Mouse (Mus musculus) kidney, adult 9 months (tissue): Measurements from ENCODE around the gene Cdh4.

Source experiments
- DNase-seq: peaks from one replicate; pipeline ENCODE4 v3.0.0; 2022

The Cdh4 gene

GRCm38 (mm10) chr2:179601167-179601566 is 158.9 kb downstream of the Cdh4 start:
- no peak for DNase-seq

- no peak for DNase-seq
Measured at GRCm38 (mm10) chr2:179604746-179605145, 162.5 kb downstream of the Cdh4 start.

DNA sequence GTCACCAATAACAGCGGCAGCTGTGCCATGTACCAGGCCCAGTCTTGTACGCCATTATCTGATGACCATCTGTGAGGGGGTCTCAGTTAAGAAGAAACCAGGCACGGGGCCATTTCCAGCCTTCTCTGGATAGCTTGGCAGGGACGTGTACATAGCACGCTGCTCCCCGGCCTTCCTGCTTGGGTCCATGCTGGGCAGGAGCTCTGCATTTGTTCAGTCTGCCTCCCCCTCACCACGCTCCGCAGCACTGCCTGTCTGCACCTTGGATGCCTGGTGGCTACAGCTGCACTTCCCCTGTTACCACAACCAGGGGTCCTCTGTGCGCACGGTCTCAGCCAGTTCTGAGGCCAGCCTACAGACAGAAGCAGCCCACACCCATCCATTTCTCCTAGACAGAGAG is 163.0 kb downstream of the Cdh4 start:
- no peak for DNase-seq

- DNase-seq = no peak
Measured at GRCm38 (mm10) chr2:179606341-179606740, 164.1 kb downstream of the Cdh4 start.

DNA sequence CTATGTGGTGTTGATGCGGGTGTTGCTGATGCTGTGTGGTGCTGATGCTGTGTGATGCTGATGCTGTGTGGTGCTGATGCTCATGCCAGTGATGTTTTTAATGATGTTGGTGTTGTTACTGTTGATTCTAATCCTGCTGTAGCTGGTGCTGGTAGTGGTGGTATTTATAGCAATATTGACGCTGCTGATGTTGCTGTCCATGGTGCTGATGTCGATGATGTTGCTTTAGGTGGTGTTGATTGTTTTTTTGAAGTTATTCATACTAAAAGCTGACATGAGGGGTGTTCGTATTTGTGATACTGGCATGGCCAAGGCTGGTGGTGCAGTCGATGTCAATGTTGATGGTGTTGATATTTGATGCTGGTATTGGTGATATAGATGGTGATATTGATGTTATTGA is 173.7 kb downstream of the Cdh4 start:
- DNase-seq = peak; percentile 4

DNA sequence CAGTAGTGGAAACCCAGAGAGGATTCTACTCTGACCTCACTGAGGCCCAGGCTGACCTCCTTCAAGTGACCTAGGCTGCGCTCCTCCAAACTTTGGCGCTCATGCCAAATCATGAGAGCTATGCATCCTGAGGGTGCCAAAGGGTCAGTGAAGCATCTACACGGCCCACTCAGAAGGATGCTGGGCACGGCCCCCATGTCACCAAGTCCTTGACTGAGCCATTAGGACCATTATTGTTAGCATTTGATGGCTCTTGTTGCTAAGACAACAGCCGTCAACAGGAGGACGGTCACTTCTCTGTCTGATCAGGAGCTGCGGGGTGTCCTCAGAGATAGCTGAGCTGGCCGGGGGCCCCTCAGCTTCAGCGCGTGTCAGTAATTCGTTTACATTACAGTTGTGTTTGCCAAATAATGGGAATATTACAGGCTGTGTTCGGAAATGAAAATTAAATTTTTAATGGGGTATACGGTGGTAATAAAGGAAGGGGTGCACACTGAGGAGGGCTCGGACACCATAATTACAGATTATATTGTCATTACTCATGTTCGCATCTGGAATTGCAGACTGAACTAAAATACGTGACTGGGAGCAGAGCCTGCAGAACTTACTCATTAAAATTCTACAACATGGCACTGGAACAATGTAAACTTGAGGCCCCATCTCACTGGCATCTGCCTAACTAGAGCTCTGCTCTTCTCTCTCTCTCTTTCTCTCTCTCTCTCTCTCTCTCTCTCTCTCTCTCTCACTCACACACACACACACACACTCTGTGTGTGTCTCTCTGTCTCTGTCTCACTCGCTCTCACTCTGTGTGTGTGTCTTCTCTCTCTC is 181.6 kb downstream of the Cdh4 start:
- DNase-seq = no peak

DNA sequence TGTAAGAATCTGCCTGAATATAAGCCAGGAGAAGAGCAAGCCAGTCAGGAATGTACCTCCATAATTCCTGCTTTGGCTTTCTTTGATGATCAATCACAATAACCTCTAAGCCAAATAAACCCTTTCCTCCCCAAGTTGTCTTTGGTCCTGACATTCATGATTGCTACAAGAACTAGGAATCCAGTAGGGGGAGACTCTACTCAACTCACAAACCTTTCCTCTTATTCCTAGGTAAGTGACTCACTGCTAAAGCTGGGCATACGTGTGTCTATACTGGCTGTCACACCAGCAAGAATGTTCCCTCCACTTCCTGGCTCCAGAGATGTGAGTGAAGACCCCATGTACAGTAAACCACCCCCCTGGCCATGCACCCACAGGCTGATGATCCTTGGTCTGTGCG is 185.3 kb downstream of the Cdh4 start:
- DNase-seq = no peak

DNA sequence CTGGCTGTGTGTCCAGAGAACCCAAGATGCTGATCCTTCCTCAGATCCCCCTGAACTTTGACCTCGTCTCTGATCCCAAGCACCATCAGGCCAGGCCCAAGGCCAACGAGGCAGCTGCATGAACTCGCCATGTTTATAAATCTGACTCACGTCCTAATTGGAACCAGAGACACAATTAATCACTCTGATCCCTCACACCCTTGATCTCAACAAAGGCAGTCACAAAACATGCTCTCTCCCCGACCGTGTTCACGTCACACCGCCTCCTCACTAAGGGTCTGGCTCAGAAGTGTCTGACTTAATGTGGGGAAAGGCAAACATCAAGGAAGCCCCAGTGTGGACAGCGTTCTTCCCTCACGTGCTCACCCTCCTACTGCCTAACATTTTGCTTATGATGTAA is 188.5 kb downstream of the Cdh4 start:
- DNase-seq = no peak

GRCm38 (mm10) chr2:179640576-179641301 is 198.5 kb downstream of the Cdh4 start:
- no peak for DNase-seq

DNA sequence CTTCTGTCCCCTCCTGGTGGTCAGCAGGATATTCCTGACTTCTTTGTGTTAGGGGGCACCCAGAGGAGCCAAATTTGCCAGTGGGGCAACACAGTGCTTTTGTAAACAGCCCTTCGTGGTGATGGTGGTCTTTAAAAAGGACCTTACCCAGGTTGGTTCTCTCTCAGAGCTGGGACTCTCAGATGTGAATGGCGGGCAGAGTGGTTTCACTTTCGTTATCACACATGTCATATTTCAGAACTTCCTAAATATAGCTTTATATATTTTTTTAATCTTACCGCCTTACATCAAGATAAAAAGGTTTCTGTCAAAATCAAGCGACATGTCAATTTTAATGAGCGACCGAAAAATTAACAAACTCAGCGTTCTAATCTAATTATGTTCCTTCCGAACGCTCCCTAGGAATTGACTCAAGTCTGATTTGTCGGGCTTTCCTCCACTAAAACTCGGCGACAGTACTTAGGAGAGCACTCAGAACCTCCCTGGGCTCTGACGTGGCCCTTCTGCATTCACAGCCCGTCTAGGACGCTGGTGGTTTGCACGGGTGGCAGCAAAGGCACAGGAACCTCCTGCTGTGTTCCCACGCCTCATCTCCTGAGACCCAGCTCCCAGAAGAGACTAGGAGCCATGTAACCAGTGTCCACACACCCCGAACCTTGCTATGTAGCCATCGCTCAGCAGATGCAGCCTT is 206.5 kb downstream of the Cdh4 start:
- DNase-seq = no peak

DNA sequence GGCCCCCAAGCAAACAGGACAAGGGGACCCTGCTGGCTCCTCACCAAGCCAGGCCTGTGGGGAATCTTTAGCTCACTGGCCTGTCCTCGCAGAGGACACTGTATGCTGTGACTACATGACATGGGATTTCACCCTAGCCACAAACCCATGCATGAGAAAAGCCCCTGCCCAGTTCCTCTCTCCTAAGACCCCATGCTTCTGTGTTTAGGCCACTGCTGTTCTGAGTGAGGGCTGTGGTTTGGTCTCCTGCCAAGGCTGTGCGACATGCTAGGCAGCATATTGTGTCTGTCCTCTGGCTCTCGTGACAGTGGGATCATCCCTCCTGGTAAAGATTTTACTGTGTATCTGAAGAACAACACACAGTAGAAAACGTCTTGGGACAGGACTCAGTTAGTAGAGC is 207.1 kb downstream of the Cdh4 start:
- DNase-seq = no peak

DNA sequence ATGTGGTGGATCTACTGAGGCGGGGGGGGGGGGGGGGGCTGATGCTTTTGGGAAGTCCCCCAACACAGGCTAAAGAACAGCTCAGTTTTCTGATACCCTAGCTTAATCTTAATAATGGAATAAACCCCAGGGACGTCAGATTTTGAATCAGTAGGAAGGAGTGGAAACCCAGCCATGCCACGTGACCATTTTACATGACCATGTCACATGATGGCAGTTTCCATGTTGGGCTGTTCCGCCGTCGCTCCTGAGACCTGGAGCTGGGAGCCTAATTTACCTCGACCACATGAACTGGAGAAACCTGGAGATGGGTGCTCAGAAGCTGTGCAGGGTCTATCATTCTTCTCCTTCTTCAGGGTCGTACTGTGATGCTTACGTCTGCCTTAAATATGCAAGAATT is 207.9 kb downstream of the Cdh4 start:
- no peak for DNase-seq

DNA sequence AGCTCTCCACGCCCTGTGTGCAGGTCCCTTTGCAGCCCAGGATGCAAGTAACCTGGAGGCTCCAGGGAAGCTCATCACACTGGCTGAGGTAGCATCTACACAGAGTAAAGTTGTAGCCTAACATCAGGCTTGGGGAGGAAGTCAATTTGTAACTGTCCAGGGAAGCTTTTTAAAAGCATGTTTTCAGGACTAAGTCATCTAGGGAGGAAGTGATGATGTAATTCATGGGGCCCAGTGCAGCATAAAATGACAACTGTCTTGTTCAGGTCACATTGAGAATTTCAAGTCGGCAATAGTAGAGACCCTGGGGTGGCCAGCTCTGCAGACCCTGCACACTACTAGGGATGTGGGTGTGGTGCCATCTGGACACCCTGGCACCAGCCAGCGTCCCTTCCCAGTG is 213.3 kb downstream of the Cdh4 start:
- no peak for DNase-seq

- DNase-seq = no peak
Measured at GRCm38 (mm10) chr2:179659254-179659653, 217.0 kb downstream of the Cdh4 start.

GRCm38 (mm10) chr2:179661998-179662714 is 219.9 kb downstream of the Cdh4 start:
- peak; percentile 39 for DNase-seq

GRCm38 (mm10) chr2:179662739-179663138 is 220.5 kb downstream of the Cdh4 start:
- no peak for DNase-seq

DNA sequence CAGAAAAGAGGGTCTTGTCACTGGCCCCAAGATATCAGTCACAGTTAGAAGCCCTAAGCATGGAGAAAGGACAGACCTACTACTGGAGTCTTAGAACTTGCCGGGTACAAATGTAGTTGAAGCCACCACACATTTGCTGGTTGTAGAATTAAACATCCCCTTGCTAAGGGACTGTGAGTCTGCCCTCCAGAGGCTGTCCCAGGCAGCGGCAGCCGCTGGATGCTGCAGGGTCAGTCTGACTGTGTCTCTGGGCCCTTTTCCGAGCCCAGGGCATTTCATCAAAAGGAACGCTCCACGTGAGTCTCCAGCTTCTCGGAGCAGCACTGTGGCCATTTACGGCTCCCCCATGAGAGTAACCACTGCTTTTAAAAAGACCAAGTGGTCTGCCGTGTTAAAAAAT is 221.4 kb downstream of the Cdh4 start:
- peak; percentile 4 for DNase-seq

- no peak for DNase-seq
Measured at GRCm38 (mm10) chr2:179664171-179664608, 222.0 kb downstream of the Cdh4 start.

- no peak for DNase-seq
Measured at GRCm38 (mm10) chr2:179670689-179671088, 228.5 kb downstream of the Cdh4 start.

GRCm38 (mm10) chr2:179679866-179680265 is 237.6 kb downstream of the Cdh4 start:
- DNase-seq = no peak

DNA sequence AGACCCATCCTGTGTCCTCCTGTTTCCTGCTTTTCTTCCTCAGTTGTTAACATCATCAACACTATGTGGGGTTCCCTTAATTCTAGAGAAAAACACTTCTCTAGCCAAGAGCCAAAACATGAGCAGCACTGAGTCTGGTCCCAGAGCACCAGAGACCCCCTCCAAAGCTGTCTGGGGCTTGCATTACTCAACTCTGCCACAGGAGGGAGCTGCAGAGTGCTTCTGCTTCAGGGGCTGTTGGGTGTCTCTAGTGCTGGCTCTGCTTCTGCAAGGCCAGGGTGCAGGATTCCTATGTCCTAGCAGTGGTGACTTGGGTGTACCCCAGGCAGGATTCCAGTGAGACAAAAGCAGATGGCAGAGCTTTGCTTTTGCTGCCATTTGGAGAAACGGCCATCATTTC is 239.2 kb downstream of the Cdh4 start:
- peak; percentile 15 for DNase-seq

GRCm38 (mm10) chr2:179687243-179687681 is 245.0 kb downstream of the Cdh4 start:
- no peak for DNase-seq

GRCm38 (mm10) chr2:179688976-179689375 is 246.7 kb downstream of the Cdh4 start:
- no peak for DNase-seq
